Mouse (Mus musculus) mouse trophoblast stem cell (cell line): ENCODE measurements around the gene Gm20388.

Experiments used
- in situ Hi-C, 2 experiments: fragments of 300-500 bp; cut with MseI, MboI; formaldehyde crosslinking; loops; 2 replicates in 1 of 2; 3 replicates in 1 of 2; pipeline ENCODE4 v1.15.1; 2025

Gm20388 gene

DNA sequence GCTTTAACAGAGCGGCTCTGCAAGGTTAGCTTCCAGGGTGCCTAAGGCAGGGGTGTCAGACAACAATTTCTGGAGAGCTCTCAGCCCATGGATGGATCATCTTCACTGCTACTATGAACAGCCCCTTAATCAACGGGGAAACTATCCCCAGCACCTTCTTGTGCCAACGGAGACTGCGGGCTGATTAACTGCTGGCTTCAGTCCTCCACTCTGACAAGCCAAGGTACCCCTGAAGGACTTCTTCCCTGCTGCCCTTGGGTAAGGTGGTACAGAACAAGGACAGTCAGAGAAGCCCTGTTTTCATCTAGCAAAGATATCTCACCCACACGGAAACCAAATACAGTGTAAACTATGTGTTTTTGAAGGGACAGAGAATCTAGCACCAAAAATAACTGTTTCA is 3039.1 kb downstream of the Gm20388 start:
- in situ Hi-C loops: no loop called here

- in situ Hi-C loops: no loop called here
Measured at GRCm38 (mm10) chr8:122951456-122951855, 3040.8 kb downstream of the Gm20388 start.

DNA sequence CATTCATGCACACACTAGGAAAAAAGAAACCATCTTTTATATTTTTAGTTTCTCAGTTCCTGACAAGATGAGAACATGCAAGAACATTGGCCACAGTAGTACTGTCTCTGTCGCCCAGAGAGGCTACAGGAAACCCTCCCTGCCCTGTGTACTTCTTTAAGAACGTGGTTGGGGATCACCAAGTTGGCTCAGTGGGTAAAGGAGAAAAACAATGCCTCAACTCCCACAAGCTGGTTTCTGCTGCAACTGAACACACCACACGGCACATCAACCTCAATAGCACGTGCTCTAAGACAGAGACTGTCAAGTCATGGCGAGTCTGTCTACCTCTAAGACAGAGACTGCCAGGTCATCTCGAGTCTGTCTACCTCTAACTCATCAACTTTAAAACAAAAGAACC is 3042.4 kb downstream of the Gm20388 start:
- in situ Hi-C loops: no loop called here

- in situ Hi-C loops: no loop called here
Measured at GRCm38 (mm10) chr8:122954090-122954799, 3043.6 kb downstream of the Gm20388 start.

- in situ Hi-C loops: no loop called here
Measured at GRCm38 (mm10) chr8:122955195-122955594, 3044.6 kb downstream of the Gm20388 start.

- in situ Hi-C loops: no loop called here
Measured at GRCm38 (mm10) chr8:122955997-122956396, 3045.4 kb downstream of the Gm20388 start.

DNA sequence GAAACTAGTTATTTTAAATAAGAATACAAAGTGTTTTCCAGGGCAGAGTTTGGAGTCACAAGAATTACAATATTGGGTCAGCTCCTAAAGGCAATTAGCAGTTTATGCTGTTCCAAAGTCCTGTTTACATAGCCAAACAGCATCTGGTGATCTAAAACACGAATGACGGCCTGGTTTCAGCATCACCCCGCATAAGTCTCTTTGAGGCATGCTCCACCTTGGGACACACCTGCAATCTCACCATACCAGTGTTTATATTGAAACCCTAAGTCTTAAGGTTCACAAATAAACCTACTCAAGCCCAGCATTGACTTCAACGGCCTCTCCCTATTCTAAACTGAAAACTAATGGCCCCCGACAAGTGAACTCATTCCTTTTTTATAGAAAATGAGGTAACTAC is 3049.7 kb downstream of the Gm20388 start:
- in situ Hi-C loops: no loop called here

DNA sequence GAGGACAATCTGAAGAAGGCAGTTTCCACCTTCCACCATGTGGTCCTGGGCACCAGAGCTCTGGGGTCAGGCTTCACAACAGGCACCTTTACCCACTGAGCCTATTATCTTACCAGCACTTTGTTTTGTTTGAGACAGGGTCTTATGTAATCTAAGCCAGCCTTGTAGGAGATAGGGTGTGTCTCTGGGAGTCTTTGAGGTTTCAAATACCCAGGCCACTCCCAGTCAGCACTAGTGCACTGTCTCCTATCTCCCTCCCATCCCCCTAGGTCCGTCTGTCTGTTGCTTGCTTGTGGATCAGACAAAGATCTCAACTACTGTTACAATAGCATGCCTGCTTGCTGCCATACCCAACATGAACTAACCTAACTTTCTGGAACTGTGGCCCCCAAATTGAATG is 3050.3 kb downstream of the Gm20388 start:
- in situ Hi-C loops: no loop called here

GRCm38 (mm10) chr8:122961458-122961857 is 3050.8 kb downstream of the Gm20388 start:
- in situ Hi-C loops: no loop called here

GRCm38 (mm10) chr8:122962046-122962445 is 3051.4 kb downstream of the Gm20388 start:
- in situ Hi-C loops: no loop called here

DNA sequence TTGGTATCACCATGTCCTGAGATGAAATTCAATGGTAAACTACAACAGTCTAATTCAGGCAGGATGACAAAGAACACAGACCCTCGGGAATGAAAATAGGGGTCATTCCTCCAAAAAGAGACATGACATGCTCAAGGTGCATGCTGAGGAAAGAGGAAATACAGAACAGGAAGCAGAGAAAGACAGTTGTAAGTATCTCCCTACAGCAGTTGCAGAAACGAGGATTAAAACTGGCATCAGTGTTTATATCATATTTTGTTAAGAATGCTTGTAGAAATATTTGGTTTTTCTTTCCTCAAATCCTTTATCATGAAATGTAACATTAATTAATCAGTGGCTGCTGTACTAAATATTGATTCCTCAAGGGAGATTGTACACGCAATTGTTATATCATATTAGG is 3056.0 kb downstream of the Gm20388 start:
- in situ Hi-C loops: no loop called here

DNA sequence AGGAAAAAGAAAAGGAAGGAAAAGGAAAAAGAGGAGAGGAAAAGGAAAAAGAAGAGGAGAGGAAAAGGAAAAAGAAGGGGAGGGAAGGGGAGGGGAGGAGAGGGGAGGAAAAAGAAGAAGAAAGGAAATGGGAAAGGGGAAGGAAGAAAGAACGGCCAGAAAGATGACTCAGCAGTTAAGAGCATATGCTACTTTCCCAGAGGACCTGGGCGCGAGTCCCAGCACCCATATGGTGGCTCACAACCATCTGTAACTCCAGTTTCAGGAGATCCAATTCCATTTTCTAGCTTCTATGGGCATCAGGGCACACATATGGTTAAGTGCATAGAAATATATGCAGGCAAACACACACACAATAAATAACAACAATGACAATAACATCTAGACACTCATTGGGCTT is 3057.5 kb downstream of the Gm20388 start:
- in situ Hi-C loops: no loop called here

GRCm38 (mm10) chr8:122969964-122970620 is 3059.5 kb downstream of the Gm20388 start:
- in situ Hi-C loops: no loop called here

- in situ Hi-C loops: no loop called here
Measured at GRCm38 (mm10) chr8:122976046-122976445, 3065.4 kb downstream of the Gm20388 start.

DNA sequence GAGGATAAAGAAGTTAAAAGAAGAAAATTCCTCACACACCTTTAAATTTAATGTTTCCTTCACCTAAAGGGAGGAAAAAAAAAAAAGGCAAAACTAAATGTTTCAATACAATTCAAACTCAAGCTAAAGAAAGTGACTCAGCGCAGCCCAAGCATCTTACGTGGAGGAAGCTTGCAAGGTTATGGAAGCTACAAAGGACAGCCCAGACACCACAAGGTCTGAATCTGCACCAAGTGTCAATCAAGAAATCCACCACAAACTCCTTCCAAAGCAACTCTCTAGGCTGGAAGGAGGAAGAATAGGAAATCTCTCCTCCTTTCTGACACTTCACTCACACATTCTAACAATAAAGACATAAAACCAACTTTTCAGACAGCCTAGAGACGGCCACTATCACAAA is 3068.8 kb downstream of the Gm20388 start:
- in situ Hi-C loops: no loop called here

GRCm38 (mm10) chr8:122979865-122980509 is 3069.3 kb downstream of the Gm20388 start:
- in situ Hi-C loops: no loop called here

GRCm38 (mm10) chr8:122981646-122982045 is 3071.0 kb downstream of the Gm20388 start:
- in situ Hi-C loops: no loop called here

- in situ Hi-C loops: no loop called here
Measured at GRCm38 (mm10) chr8:122983178-122983942, 3072.7 kb downstream of the Gm20388 start.

GRCm38 (mm10) chr8:122984175-122984574 is 3073.5 kb downstream of the Gm20388 start:
- in situ Hi-C loops: no loop called here

- in situ Hi-C loops: no loop called here
Measured at GRCm38 (mm10) chr8:122986501-122987184, 3076.0 kb downstream of the Gm20388 start.

- in situ Hi-C loops: no loop called here
Measured at GRCm38 (mm10) chr8:122987255-122987654, 3076.6 kb downstream of the Gm20388 start.

- in situ Hi-C loops: no loop called here
Measured at GRCm38 (mm10) chr8:122988955-122989354, 3078.3 kb downstream of the Gm20388 start.
